Mouse (Mus musculus) brain, adult 2 months (tissue): Measurements from ENCODE around the gene Ptpn5.

Source experiments
- DNase-seq: peaks from one replicate; pipeline ENCODE4 v3.0.0; 2011; ENCODE audit warnings: low read depth, low spot score

Ptpn5 gene

GRCm38 (mm10) chr7:47111121-47111520, 22.4 kb downstream of the Ptpn5 start:
- peak; percentile 63 for DNase-seq

GRCm38 (mm10) chr7:47110511-47110910, 23.0 kb downstream of the Ptpn5 start:
- peak; percentile 88 for DNase-seq

DNA sequence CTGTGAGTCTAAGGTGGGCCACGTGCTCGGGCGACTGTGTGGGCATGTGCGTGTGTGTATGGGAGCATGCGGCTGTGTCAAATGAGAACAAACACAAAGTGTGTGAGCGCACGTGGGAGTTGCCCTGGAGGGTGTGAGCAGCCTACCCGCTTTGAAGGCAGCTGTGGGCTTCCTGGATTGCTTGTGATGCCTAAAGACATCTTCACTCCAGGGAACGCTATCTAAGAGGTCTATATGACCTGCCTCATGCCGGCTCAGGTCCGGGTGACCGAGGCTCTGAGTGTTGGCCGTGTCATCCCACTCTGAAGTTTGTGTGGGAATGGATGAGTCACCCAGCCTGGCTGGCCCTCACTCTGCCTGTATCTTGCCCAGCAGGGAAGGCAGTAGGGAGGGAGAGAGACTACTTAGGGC, 24.7 kb downstream of the Ptpn5 start:
- peak; percentile 80 for DNase-seq

- DNase-seq = no peak
Measured at GRCm38 (mm10) chr7:47106949-47107348, 26.5 kb downstream of the Ptpn5 start.

DNA sequence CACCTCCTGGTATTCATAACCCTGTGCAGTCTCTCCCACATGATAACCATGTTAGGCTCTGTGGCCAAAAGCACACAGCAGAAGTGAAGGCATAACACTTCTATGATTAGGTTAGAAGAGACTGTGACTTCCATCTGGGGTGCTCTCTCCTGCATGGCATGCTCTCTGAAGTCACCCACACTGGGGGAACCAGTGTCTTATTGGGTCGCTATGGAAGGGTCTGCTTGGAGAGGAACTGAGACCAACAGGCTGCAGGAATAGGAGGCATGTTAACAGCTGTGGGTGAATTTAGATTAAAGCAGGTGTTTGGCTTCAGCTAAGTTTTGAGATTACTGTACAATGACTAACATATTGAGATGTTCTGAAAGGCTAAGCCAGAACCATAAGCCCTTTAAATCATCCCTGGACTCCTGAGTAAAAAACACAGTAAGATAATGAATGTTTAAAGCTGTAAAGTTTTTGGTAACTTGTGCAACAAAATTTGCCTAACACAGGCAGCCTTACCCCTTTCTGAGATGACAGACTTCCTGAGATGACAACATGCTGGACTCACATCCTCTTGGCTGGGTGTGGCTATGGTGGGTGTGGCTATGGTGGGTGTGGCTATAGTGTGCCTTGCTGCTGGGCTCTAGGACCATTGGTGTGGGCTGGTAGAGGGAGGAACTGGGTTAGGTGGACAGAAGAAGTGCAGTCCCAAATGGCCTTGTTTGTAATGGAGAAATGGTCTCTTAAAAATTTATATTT, 29.6 kb downstream of the Ptpn5 start:
- DNase-seq = no peak

- DNase-seq = no peak
Measured at GRCm38 (mm10) chr7:47102970-47103369, 30.5 kb downstream of the Ptpn5 start.

DNA sequence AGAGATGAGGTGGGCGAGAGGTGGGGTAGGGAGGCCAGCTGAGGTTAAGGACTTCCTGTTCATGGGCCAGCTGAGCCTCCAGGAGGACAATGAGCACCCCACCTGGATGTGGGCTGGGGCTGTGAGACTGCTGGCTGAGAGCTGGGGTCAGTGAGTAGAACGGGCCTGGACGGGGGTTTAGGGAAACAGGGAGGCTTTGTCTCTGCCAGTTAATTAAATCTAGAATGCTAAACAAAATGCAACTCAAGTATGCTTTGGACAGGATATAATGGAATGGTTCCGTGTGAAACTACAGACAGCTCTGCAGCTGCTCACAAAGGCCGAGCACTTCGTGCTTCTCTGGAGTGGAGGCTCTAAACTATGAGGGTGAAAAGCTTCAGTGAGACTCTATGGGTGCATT, 32.9 kb downstream of the Ptpn5 start:
- DNase-seq = no peak

DNA sequence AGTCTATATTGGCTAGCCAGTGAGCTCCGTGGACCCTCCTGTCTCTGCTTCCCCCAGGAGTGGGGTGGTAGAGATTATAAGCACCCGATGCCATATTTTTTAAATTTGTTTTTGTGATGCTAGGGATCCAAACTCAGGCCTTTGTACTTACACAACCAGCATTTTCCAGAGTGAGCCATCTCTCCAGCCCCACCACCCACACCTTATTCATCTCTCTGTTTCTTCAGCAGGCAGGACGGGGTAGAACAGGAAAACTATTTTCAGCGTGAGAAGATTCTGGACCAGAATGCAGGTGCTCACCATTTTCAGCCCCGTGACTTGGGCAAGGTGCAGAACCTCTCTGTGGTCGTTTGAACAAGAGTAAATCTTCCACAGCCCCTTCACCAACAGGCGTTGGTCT, 34.2 kb downstream of the Ptpn5 start:
- peak; percentile 72 for DNase-seq

GRCm38 (mm10) chr7:47098044-47098443, 35.4 kb downstream of the Ptpn5 start:
- DNase-seq = peak; percentile 84

DNA sequence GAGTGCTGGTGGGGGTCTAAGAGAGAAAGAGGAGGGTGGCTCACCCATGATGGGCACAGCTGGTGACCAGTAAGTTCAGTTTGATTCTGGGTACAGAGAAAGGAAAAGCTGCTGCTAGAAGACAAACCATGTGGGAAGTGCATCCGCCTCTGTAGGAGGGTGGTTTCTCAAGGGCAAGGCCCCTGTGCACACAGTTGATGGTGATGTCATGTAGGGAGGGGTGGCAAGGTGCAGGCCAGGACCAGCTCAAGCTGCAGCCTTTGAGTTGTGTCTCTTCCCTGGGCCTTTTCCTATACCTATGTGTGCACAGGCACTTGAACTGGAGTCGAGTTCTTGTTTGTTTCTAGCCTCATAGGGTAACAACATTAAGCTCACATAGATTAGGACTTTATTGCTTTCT, 38.5 kb downstream of the Ptpn5 start:
- no peak for DNase-seq

- no peak for DNase-seq
Measured at GRCm38 (mm10) chr7:47093935-47094334, 39.5 kb downstream of the Ptpn5 start.

DNA sequence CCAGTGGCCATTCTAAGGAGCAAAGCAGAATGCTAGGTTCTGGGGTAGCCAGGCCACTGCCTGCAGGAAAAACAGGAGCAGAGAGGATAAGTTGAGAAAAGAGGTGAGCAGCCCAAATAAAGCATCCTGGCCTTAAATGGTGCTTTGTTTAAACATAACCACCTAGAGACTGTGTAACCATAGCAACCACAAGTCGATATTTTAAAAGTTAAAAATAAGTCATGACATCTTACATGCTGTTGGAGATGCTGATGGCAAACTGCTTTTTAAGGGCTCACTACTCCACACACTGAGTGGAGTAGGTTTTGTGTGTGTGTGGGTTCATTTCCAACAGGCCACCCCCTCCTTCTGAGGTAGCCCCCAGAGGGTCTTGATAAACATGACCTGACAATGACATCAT, 48.4 kb downstream of the Ptpn5 start:
- peak; percentile 57 for DNase-seq

DNA sequence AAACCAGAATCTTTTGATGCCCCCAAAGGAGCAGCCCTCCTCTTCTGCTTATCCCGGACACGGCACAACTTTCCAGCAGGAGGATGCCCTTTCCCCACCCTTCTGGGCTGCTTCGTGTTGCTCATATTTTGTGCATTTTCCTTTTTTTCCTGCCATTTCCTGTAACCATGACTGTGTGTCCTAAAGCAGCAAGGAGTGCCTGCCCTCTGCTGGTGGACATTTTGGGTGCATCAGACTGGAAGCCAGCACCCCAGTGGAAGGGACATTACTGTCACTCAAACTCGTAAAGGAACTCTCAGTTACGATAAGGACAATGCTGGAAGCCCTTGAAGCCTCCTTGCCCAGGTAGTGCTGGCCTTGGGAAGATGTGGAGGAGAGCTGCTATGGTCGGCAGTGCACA, 52.2 kb downstream of the Ptpn5 start:
- peak; percentile 78 for DNase-seq

GRCm38 (mm10) chr7:47080868-47081267, 52.6 kb downstream of the Ptpn5 start:
- DNase-seq = no peak

DNA sequence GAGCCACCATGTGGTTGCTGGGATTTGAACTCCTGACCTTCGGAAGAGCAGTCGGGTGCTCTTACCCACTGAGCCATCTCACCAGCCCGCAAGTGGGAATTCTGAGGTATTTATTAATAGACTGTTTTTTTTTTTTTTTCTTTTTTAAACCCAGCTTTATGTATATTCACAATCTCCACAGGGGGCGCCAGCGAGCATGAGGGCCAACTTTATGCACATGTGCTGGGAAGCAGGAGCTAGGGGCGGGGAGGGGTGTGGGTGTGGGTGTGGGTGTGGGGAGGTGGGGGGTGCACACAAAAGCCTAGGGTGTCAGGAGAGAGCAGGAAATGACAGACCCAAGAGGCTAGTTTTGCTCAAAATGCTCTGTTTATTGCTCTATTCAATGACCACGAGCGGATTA, 56.0 kb downstream of the Ptpn5 start:
- DNase-seq = peak; percentile 57

GRCm38 (mm10) chr7:47076729-47077128, 56.8 kb downstream of the Ptpn5 start:
- DNase-seq = no peak

GRCm38 (mm10) chr7:47076193-47076592, 57.3 kb downstream of the Ptpn5 start:
- DNase-seq = no peak

DNA sequence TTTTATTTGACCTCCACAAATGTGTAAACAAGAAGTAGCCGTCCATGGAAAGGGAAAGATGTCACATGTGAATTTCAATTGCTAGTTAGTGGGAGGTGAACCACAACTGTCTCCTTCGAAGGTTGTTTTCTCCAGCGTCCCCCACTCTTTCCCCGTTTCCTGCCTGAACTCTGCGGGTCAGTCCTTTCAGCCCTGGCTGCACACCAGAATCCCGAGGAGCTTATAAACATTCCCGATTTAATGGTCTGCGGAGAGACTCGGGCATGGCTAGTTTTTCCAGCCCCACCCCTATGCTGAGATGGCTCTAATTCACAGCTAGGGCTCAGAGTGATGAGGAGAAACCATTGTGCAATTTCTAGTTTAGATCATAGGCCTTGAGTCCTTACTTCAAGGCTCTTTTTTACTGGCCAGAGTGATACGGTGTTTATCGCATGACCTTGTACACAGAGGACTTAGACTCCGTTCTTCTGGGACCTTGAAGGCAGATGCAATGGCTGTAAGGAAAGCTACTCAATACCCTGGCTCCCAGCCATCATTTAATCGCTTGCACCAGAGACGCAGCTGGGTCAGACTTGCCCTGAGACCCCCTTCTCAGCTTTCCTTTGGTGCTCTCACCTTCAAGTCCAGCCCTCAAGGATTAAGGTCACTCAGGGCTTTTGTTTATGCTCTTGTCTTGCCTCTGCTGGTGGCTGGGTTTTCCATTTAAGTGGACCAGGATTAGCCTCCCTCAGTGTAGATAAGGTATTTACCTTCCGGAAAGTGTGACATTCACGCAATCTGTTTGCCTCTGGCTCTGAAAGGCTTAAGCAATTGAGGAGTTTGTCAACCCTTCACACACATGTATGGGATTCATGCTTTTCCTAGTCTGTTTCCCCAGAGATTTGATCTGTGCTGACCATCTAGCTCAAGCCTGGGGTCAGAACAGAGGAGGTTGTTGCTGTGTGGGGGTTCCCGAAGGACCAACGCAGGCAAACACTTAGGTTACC, 59.7 kb downstream of the Ptpn5 start:
- no peak for DNase-seq

DNA sequence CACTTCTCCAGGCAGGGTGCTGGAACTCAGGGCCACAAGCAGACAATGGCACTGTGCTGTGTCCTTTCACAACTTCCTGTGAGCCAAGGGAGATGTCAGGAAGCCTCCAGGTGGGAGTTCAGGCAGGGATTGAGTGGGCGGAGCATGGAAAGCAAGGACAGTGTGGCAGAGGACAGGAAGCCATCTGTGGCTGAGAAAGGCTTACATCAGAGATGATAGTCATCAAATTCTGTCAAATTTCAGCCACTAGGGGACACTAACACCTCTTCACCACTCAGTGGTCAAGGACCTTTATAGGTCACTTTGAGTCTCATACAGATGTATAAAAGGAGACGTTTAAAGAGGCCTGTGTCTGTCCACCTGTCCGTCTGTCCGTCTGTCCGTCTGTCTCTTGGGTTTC, 60.9 kb downstream of the Ptpn5 start:
- peak; percentile 68 for DNase-seq

GRCm38 (mm10) chr7:47067879-47068278, 65.6 kb downstream of the Ptpn5 start:
- no peak for DNase-seq

- no peak for DNase-seq
Measured at GRCm38 (mm10) chr7:47066942-47067341, 66.5 kb downstream of the Ptpn5 start.

- peak; percentile 59 for DNase-seq
Measured at GRCm38 (mm10) chr7:47061560-47061959, 71.9 kb downstream of the Ptpn5 start.

- no peak for DNase-seq
Measured at GRCm38 (mm10) chr7:47059339-47059738, 74.1 kb downstream of the Ptpn5 start.
